Mouse (Mus musculus) heart, postnatal 0 days (tissue): ENCODE results near the gene Zfp984. TPM values are rescaled to one million over a fixed set of nuclear protein-coding genes. Genes with fewer than 3 reads are reported as not detected.
"Not testable (repeated sequence)": the region's sequence is repeated elsewhere in the genome, so short reads cannot be mapped to it uniquely, and the experiment has no call there.

Experiments
- ATAC-seq: fragments of 200-750 bp; cut with Nextera tagmentation; 2 replicates; pipeline ENCODE4 v1.8.0; 2017; ENCODE audit warnings: low read depth, moderate number of reproducible peaks, moderate library complexity; ENCODE audit not compliant: insufficient read depth
- DNase-seq: peaks from one replicate; pipeline ENCODE4 v3.0.0-alpha.2; 2016; ENCODE audit warnings: low spot score
- H3K27ac ChIP-seq: fragments of 300-500 bp; sonication (generic); 2 replicates; pipeline ENCODE4 v1.5.1; 2014; ENCODE audit warnings: low read depth, mild to moderate bottlenecking
- H3K27me3 ChIP-seq: fragments of 300-500 bp; sonication (generic); 2 replicates; pipeline ENCODE4 v1.6.1; 2014; ENCODE audit warnings: low read length, mixed read lengths; ENCODE audit not compliant: control insufficient read depth, insufficient read depth
- H3K36me3 ChIP-seq: fragments of 300-500 bp; sonication (generic); replicated peaks from 2 replicates; pipeline ENCODE4 v1.6.1; 2014; ENCODE audit warnings: low read length, mixed read lengths; ENCODE audit not compliant: control insufficient read depth, insufficient read depth
- H3K4me1 ChIP-seq: fragments of 300-500 bp; sonication (generic); 2 replicates; pipeline ENCODE4 v1.6.1; 2014; ENCODE audit warnings: antibody characterized with exemption; ENCODE audit not compliant: control insufficient read depth, insufficient read depth
- H3K4me2 ChIP-seq: fragments of 300-500 bp; sonication (generic); 2 replicates; pipeline ENCODE4 v1.6.1; 2014; ENCODE audit warnings: low read depth, mild to moderate bottlenecking, low read length, moderate library complexity
- H3K4me3 ChIP-seq: fragments of 300-500 bp; sonication (generic); 2 replicates; pipeline ENCODE4 v1.5.1; 2014; ENCODE audit warnings: low read depth, low read length
- H3K9ac ChIP-seq: fragments of 300-500 bp; sonication (generic); replicated peaks from 2 replicates; pipeline ENCODE4 v1.6.1; 2014; ENCODE audit warnings: low read depth, low read length, mixed read lengths
- H3K9me3 ChIP-seq: fragments of 300-500 bp; sonication (generic); replicated peaks from 2 replicates; pipeline ENCODE4 v1.6.1; 2016; ENCODE audit warnings: low read length; ENCODE audit not compliant: control insufficient read depth
- WGBS: fragments of 180-500 bp; shearing (Covaris S2); extraction: QIAGEN DNeasy Blood & Tissue Kit; methylation state at CpG from one replicate; pipeline ENCODE4 v1.1.7; 2014; 5-methylcytosine and 5-hydroxymethylcytosine counted together
- polyA plus RNA-seq: library from polyadenylated mRNA; unstranded; fragments of >200 nt; fragmentation: Nextera tagmentation; extraction: Ambion mirVana; gene quantifications from 2 replicates; pipeline ENCODE4 v1.2.1, GENCODE M21; 2015
- total RNA-seq: library from RNA; depleted of rRNA; stranded (reverse); fragments of >200 nt; gene quantifications from 2 replicates; pipeline ENCODE4 v1.2.3, GENCODE M21; 2014; ENCODE audit warnings: low replicate concordance; rRNA removed

The Zfp984 gene
- total and polyA plus RNA-seq, 2 experiments from 2014 or later: 2.2 to 7.2 TPM

DNA sequence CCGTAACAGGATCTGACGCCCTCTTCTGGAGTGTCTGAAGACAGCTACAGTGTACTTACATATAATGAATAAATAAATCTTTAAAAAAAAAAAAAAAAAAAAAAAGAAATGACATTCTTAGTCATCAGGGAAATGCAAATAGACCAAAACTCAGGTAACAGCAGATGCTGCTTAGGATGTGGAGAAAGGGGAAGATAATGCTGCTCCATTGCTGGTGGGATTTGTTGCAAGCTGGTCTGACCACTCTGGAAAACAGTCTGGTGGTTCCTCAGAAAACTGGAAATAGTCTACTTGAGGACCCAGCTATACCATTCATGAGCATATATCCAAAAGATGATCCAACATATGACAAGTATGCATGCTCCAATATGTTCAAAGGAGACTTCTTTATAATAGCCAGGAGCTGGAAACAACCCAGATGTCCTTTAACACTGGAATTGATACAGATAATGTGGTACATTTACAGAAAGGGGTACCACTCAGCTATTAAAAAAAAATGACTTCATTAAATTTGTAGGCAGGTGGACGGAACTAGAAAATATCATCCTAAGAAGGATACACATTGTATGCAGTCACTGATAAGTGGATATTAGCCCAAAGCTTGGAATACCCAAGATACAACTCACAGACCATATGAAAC, 15.4 kb downstream of the Zfp984 start:
- H3K9me3 ChIP-seq: not testable (repeated sequence)

GRCm38 (mm10) chr4:147793390-147793916, 16.1 kb downstream of the Zfp984 start:
- H3K4me3 ChIP-seq, H3K9me3 ChIP-seq, H3K27ac ChIP-seq, ATAC-seq, H3K4me1 ChIP-seq, DNase-seq, H3K4me2 ChIP-seq, H3K9ac ChIP-seq, H3K27me3 ChIP-seq, H3K36me3 ChIP-seq: not testable (repeated sequence)
- WGBS: 63% methylated on average over 2 of the region's 2 CpGs

More for the DNA sequence above, 15.4 kb downstream of the Zfp984 start:
- not testable (repeated sequence) for ATAC-seq, H3K4me3 ChIP-seq, H3K27me3 ChIP-seq, H3K4me1 ChIP-seq, DNase-seq, H3K9ac ChIP-seq, H3K36me3 ChIP-seq, H3K4me2 ChIP-seq, H3K27ac ChIP-seq
- 90% methylated on average over 1 of the region's 3 CpGs for WGBS

GRCm38 (mm10) chr4:147791729-147792128, 17.9 kb downstream of the Zfp984 start:
- H3K9me3 ChIP-seq, ATAC-seq, DNase-seq, H3K4me3 ChIP-seq, H3K9ac ChIP-seq, H3K27me3 ChIP-seq, H3K4me2 ChIP-seq, H3K27ac ChIP-seq, H3K4me1 ChIP-seq, H3K36me3 ChIP-seq: not testable (repeated sequence)

- 87% methylated on average over 14 of the region's 15 CpGs for WGBS
- H3K4me1 ChIP-seq, H3K4me3 ChIP-seq, H3K9me3 ChIP-seq, DNase-seq, H3K9ac ChIP-seq, H3K27me3 ChIP-seq, ATAC-seq, H3K4me2 ChIP-seq, H3K36me3 ChIP-seq, H3K27ac ChIP-seq: not testable (repeated sequence)
Observed at GRCm38 (mm10) chr4:147746255-147746654, 63.3 kb downstream of the Zfp984 start.

- not testable (repeated sequence) for H3K27me3 ChIP-seq, ATAC-seq, H3K9ac ChIP-seq, DNase-seq, H3K9me3 ChIP-seq, H3K36me3 ChIP-seq, H3K4me1 ChIP-seq, H3K27ac ChIP-seq
- WGBS: 27% methylated on average over 55 of the region's 63 CpGs
- Histone ChIP-seq H3K4me2 (peak overlapping the region; percentile 43), H3K4me3 (peak overlapping the region; percentile 46)
Observed at GRCm38 (mm10) chr4:147738636-147739369, 70.8 kb downstream of the Zfp984 start.

Other genes with a start within 250 kb of the Zfp984 start
- 0.99 TPM in 1 of 2 replicates, not detected in the other for gene Zfp979, start 167.3 kb downstream of the Zfp984 start, total RNA-seq
- gene Zfp979, start 167.3 kb downstream of the Zfp984 start, polyA plus RNA-seq: 3.3 and 3.7 TPM in 2 replicates
- not detected in 2 replicates for gene Zfp534, start 107.2 kb downstream of the Zfp984 start, total RNA-seq
- gene Zfp534, start 107.2 kb downstream of the Zfp984 start, polyA plus RNA-seq: not detected in 2 replicates
- 3.4 and 3.5 TPM in 2 replicates for gene Zfp933, start 38.6 kb upstream of the Zfp984 start, total RNA-seq
- 5.1 and 7.1 TPM in 2 replicates for gene Zfp933, start 38.6 kb upstream of the Zfp984 start, polyA plus RNA-seq
- gene Miip, start 59.0 kb upstream of the Zfp984 start, total RNA-seq: 24.0 and 73.6 TPM in 2 replicates
- gene Miip, start 59.0 kb upstream of the Zfp984 start, polyA plus RNA-seq: 18.0 and 19.2 TPM in 2 replicates
- 3.2 and 9.4 TPM in 2 replicates for gene Fv1, start 59.2 kb upstream of the Zfp984 start, total RNA-seq
- 5.9 and 6.1 TPM in 2 replicates for gene Fv1, start 59.2 kb upstream of the Zfp984 start, polyA plus RNA-seq
- 251 and 256 TPM in 2 replicates for gene Mfn2, start 94.9 kb upstream of the Zfp984 start, total RNA-seq
- gene Mfn2, start 94.9 kb upstream of the Zfp984 start, polyA plus RNA-seq: 188 and 230 TPM in 2 replicates
- 84.0 and 107 TPM in 2 replicates for gene Plod1, start 127.0 kb upstream of the Zfp984 start, total RNA-seq
- gene Plod1, start 127.0 kb upstream of the Zfp984 start, polyA plus RNA-seq: 48.9 and 55.6 TPM in 2 replicates
- gene 2510039O18Rik, start 131.1 kb upstream of the Zfp984 start, total RNA-seq: 76.2 and 82.2 TPM in 2 replicates
- gene 2510039O18Rik, start 131.1 kb upstream of the Zfp984 start, polyA plus RNA-seq: 8.9 and 10.4 TPM in 2 replicates
- gene Nppb, start 176.0 kb upstream of the Zfp984 start, total RNA-seq: 831 and 1,183 TPM in 2 replicates
- 188 and 473 TPM in 2 replicates for gene Nppb, start 176.0 kb upstream of the Zfp984 start, polyA plus RNA-seq
- 2,556 and 3,370 TPM in 2 replicates for gene Nppa, start 190.9 kb upstream of the Zfp984 start, total RNA-seq
- gene Nppa, start 190.9 kb upstream of the Zfp984 start, polyA plus RNA-seq: 9,636 and 10,119 TPM in 2 replicates
- gene Clcn6, start 229.0 kb upstream of the Zfp984 start, total RNA-seq: 14.7 and 16.3 TPM in 2 replicates
- 3.5 and 4.3 TPM in 2 replicates for gene Clcn6, start 229.0 kb upstream of the Zfp984 start, polyA plus RNA-seq
- gene Mthfr, start 229.3 kb upstream of the Zfp984 start, total RNA-seq: 29.2 and 37.6 TPM in 2 replicates
- 6.0 and 6.3 TPM in 2 replicates for gene Mthfr, start 229.3 kb upstream of the Zfp984 start, polyA plus RNA-seq